Mouse (Mus musculus): ENCODE results near the gene Tcea2.

Gene Tcea2

GRCm38 (mm10) chr2:181713749-181714148, 33.6 kb downstream of the Tcea2 start:
- peak; percentile 56 for DNase-seq (ENCODE audit: low spot score)

GRCm38 (mm10) chr2:181714903-181715326, 34.8 kb downstream of the Tcea2 start, which contains the start of gene Oprl1:
Oprl1 (plus strand) TSS chr2:181715016.
- DNase-seq (ENCODE audit: low spot score) = no peak

- no peak for DNase-seq (ENCODE audit: low spot score)
Observed at GRCm38 (mm10) chr2:181715382-181715781, 35.3 kb downstream of the Tcea2 start.

GRCm38 (mm10) chr2:181716991-181717390, 36.9 kb downstream of the Tcea2 start:
- no peak for DNase-seq (ENCODE audit: low spot score)

- DNase-seq (ENCODE audit: low spot score) = no peak
Observed at GRCm38 (mm10) chr2:181720061-181720460, 40.0 kb downstream of the Tcea2 start.

GRCm38 (mm10) chr2:181721200-181721599, 41.1 kb downstream of the Tcea2 start:
- DNase-seq (ENCODE audit: low spot score) = no peak

GRCm38 (mm10) chr2:181722213-181722612, 42.1 kb downstream of the Tcea2 start:
- DNase-seq (ENCODE audit: low spot score) = no peak

- DNase-seq (ENCODE audit: low spot score) = no peak
Observed at GRCm38 (mm10) chr2:181727659-181728262, 47.7 kb downstream of the Tcea2 start.

GRCm38 (mm10) chr2:181730051-181730450, 49.9 kb downstream of the Tcea2 start:
- DNase-seq (ENCODE audit: low spot score) = no peak
